Mouse (Mus musculus) midbrain, embryonic 12.5 days (tissue): ENCODE results near the gene Nsun7. TPM values are rescaled to one million over a fixed set of nuclear protein-coding genes. Genes with fewer than 3 reads are reported as not detected.

Experiments
- ATAC-seq: fragments of 200-750 bp; cut with Nextera tagmentation; 2 replicates; pipeline ENCODE4 v1.8.0; 2017; ENCODE audit warnings: low read depth, moderate TSS enrichment, moderate library complexity; ENCODE audit not compliant: low FRiP score
- H3K27ac ChIP-seq: fragments of 300-500 bp; sonication (generic); replicated peaks from 2 replicates; pipeline ENCODE4 v1.5.1; 2016; ENCODE audit warnings: mild to moderate bottlenecking
- H3K27me3 ChIP-seq: fragments of 300-500 bp; sonication (generic); 2 replicates; pipeline ENCODE4 v1.6.1; 2016; ENCODE audit warnings: mild to moderate bottlenecking
- H3K36me3 ChIP-seq: fragments of 300-500 bp; sonication (generic); 2 replicates; pipeline ENCODE4 v1.6.1; 2016
- H3K4me1 ChIP-seq: fragments of 300-500 bp; sonication (generic); 2 replicates; pipeline ENCODE4 v1.6.1; 2016
- H3K4me2 ChIP-seq: fragments of 300-500 bp; sonication (generic); replicated peaks from 2 replicates; pipeline ENCODE4 v1.6.1; 2016; ENCODE audit warnings: mild to moderate bottlenecking, moderate library complexity
- H3K4me3 ChIP-seq: fragments of 300-500 bp; sonication (generic); 2 replicates; pipeline ENCODE4 v1.5.1; 2016; ENCODE audit warnings: mild to moderate bottlenecking
- H3K9ac ChIP-seq: fragments of 300-500 bp; sonication (generic); replicated peaks from 2 replicates; pipeline ENCODE4 v1.6.1; 2016; ENCODE audit warnings: mild to moderate bottlenecking, moderate library complexity
- H3K9me3 ChIP-seq: fragments of 300-500 bp; sonication (generic); 2 replicates; pipeline ENCODE4 v1.6.1; 2016; ENCODE audit warnings: mild to moderate bottlenecking
- WGBS: fragments of 180-500 bp; shearing (Covaris S2); methylation state at CpG from one replicate; pipeline ENCODE4 v1.1.7; 2016; 5-methylcytosine and 5-hydroxymethylcytosine counted together
- polyA plus RNA-seq: library from polyadenylated mRNA; unstranded; fragments of >200 nt; fragmentation: Nextera tagmentation; extraction: Ambion mirVana; gene quantifications from 2 replicates; pipeline ENCODE4 v1.2.1, GENCODE M21; 2016

Nsun7 gene
- polyA plus RNA-seq, 1 experiment from 2014 or later: 1.9 TPM

- Histone ChIP-seq H3K27ac (no peak overlapping the region), H3K9me3 (0 out of 2 replicates have a peak, but pooled peaks cover 3% of the 10 kb centered on the region), H3K4me1 (no peaks in the 10 kb centered on the region), H3K36me3 (no peaks in the 10 kb centered on the region), H3K4me2 (no peak overlapping the region), H3K4me3 (no peak overlapping the region), H3K27me3 (no peaks in the 10 kb centered on the region), H3K9ac (no peak overlapping the region)
- WGBS: 93% methylated on average over 11 of the region's 11 CpGs
- no peak for ATAC-seq
These were observed 34.5 kb downstream of the Nsun7 start for GRCm38 (mm10) chr5:66294106-66294625.

GRCm38 (mm10) chr5:66294952-66295351, 35.3 kb downstream of the Nsun7 start:
- H3K9ac ChIP-seq: no peak overlapping the region
- 94% methylated on average over 4 of the region's 4 CpGs for WGBS
- 0 out of 2 replicates have a peak, but pooled peaks cover 3% of the 10 kb centered on the region for H3K9me3 ChIP-seq
- H3K27ac ChIP-seq: no peak overlapping the region
- H3K36me3 ChIP-seq: no peaks in the 10 kb centered on the region
- no peaks in the 10 kb centered on the region for H3K4me1 ChIP-seq
- no peak for ATAC-seq
- no peak overlapping the region for H3K4me2 ChIP-seq
- H3K27me3 ChIP-seq: no peaks in the 10 kb centered on the region
- no peak overlapping the region for H3K4me3 ChIP-seq

GRCm38 (mm10) chr5:66296116-66296515, 36.4 kb downstream of the Nsun7 start:
- Histone ChIP-seq H3K27ac (no peak overlapping the region), H3K4me2 (no peak overlapping the region), H3K27me3 (no peaks in the 10 kb centered on the region), H3K4me3 (no peak overlapping the region), H3K9ac (no peak overlapping the region), H3K4me1 (no peaks in the 10 kb centered on the region), H3K9me3 (no peaks in the 10 kb centered on the region), H3K36me3 (0 out of 2 replicates have a peak, but pooled peaks cover 4% of the 10 kb centered on the region)
- no peak for ATAC-seq
- 93% methylated on average over 5 of the region's 5 CpGs for WGBS

- Histone ChIP-seq H3K36me3 (peaks cover 13% of the 10 kb centered on the region), H3K4me1 (no peaks in the 10 kb centered on the region), H3K9ac (no peak overlapping the region), H3K4me3 (no peak overlapping the region), H3K27me3 (no peaks in the 10 kb centered on the region), H3K4me2 (no peak overlapping the region), H3K27ac (no peak overlapping the region), H3K9me3 (no peaks in the 10 kb centered on the region)
- WGBS: 94% methylated on average over 6 of the region's 6 CpGs
- ATAC-seq: no peak
These were observed 39.2 kb downstream of the Nsun7 start for GRCm38 (mm10) chr5:66298856-66299255.

GRCm38 (mm10) chr5:66300576-66300975, 40.9 kb downstream of the Nsun7 start:
- Histone ChIP-seq H3K4me1 (no peaks in the 10 kb centered on the region), H3K9me3 (no peaks in the 10 kb centered on the region), H3K4me3 (no peak overlapping the region), H3K36me3 (peaks cover 13% of the 10 kb centered on the region), H3K27ac (no peak overlapping the region), H3K4me2 (no peak overlapping the region), H3K9ac (no peak overlapping the region), H3K27me3 (no peaks in the 10 kb centered on the region)
- no peak for ATAC-seq
- WGBS: 88% methylated on average over 13 of the region's 13 CpGs

- Histone ChIP-seq H3K9ac (no peak overlapping the region), H3K4me2 (no peak overlapping the region), H3K36me3 (peaks cover 13% of the 10 kb centered on the region), H3K4me3 (no peak overlapping the region), H3K27ac (no peak overlapping the region), H3K9me3 (no peaks in the 10 kb centered on the region), H3K4me1 (no peaks in the 10 kb centered on the region), H3K27me3 (no peaks in the 10 kb centered on the region)
- no peak for ATAC-seq
- 93% methylated on average over 21 of the region's 21 CpGs for WGBS
These were observed 42.6 kb downstream of the Nsun7 start for GRCm38 (mm10) chr5:66302085-66302815.

GRCm38 (mm10) chr5:66302873-66303272, 43.2 kb downstream of the Nsun7 start:
- Histone ChIP-seq H3K36me3 (peaks cover 13% of the 10 kb centered on the region), H3K4me2 (no peak overlapping the region), H3K9me3 (no peaks in the 10 kb centered on the region), H3K4me1 (no peaks in the 10 kb centered on the region), H3K27ac (no peak overlapping the region), H3K9ac (no peak overlapping the region), H3K27me3 (no peaks in the 10 kb centered on the region), H3K4me3 (no peak overlapping the region)
- ATAC-seq: no peak
- 91% methylated on average over 2 of the region's 2 CpGs for WGBS

GRCm38 (mm10) chr5:66304300-66305067, 44.8 kb downstream of the Nsun7 start:
- H3K36me3 ChIP-seq: peaks cover 27% of the 10 kb centered on the region
- no peaks in the 10 kb centered on the region for H3K4me1 ChIP-seq
- no peak overlapping the region for H3K27ac ChIP-seq
- WGBS: 87% methylated on average over 11 of the region's 11 CpGs
- no peak for ATAC-seq
- no peaks in the 10 kb centered on the region for H3K9me3 ChIP-seq
- H3K4me2 ChIP-seq: no peak overlapping the region
- no peaks in the 10 kb centered on the region for H3K27me3 ChIP-seq
- no peak overlapping the region for H3K9ac ChIP-seq
- no peak overlapping the region for H3K4me3 ChIP-seq

- Histone ChIP-seq H3K9ac (no peak overlapping the region), H3K27ac (no peak overlapping the region), H3K9me3 (no peaks in the 10 kb centered on the region), H3K4me1 (no peaks in the 10 kb centered on the region), H3K27me3 (no peaks in the 10 kb centered on the region), H3K36me3 (peaks cover 28% of the 10 kb centered on the region), H3K4me2 (no peak overlapping the region), H3K4me3 (no peak overlapping the region)
- WGBS: 91% methylated on average over 8 of the region's 8 CpGs
- ATAC-seq: no peak
These were observed 45.8 kb downstream of the Nsun7 start for GRCm38 (mm10) chr5:66305511-66305910.

- Histone ChIP-seq H3K4me3 (no peak overlapping the region), H3K27me3 (no peaks in the 10 kb centered on the region), H3K9ac (no peak overlapping the region), H3K36me3 (peaks cover 19% of the 10 kb centered on the region), H3K4me2 (no peak overlapping the region), H3K9me3 (no peaks in the 10 kb centered on the region), H3K27ac (no peak overlapping the region), H3K4me1 (no peaks in the 10 kb centered on the region)
- no peak for ATAC-seq
- WGBS: 48% methylated on average over 9 of the region's 9 CpGs
These were observed 50.6 kb downstream of the Nsun7 start for GRCm38 (mm10) chr5:66310328-66310727.

- H3K36me3 ChIP-seq: peaks cover 19% of the 10 kb centered on the region
- WGBS: 92% methylated on average over 11 of the region's 11 CpGs
- no peak overlapping the region for H3K27ac ChIP-seq
- H3K27me3 ChIP-seq: no peaks in the 10 kb centered on the region
- no peaks in the 10 kb centered on the region for H3K9me3 ChIP-seq
- no peaks in the 10 kb centered on the region for H3K4me1 ChIP-seq
- no peak overlapping the region for H3K9ac ChIP-seq
- H3K4me3 ChIP-seq: no peak overlapping the region
- ATAC-seq: no peak
- H3K4me2 ChIP-seq: no peak overlapping the region
These were observed 51.1 kb downstream of the Nsun7 start for GRCm38 (mm10) chr5:66310806-66311205.

GRCm38 (mm10) chr5:66315791-66316190, 56.1 kb downstream of the Nsun7 start:
- ATAC-seq: no peak
- Histone ChIP-seq H3K27ac (no peak overlapping the region), H3K9me3 (no peaks in the 10 kb centered on the region), H3K9ac (no peak overlapping the region), H3K36me3 (0 out of 2 replicates have a peak, but pooled peaks cover 2% of the 10 kb centered on the region), H3K4me2 (no peak overlapping the region), H3K27me3 (no peaks in the 10 kb centered on the region), H3K4me1 (peaks cover 12% of the 10 kb centered on the region), H3K4me3 (no peak overlapping the region)
- WGBS: 89% methylated on average over 5 of the region's 5 CpGs
